Mouse (Mus musculus): Measurements from ENCODE around the gene Vps13d. TPM values are rescaled to one million over a fixed set of nuclear protein-coding genes. Genes with fewer than 3 reads are reported as not detected.

Gene Vps13d
- polyA plus RNA-seq, 1 experiment from 2014 or later = 12.1 TPM

- H3K4me3 ChIP-seq (replicated peaks; ENCODE audit: low read length) = no peak overlapping the region
- H3K9ac ChIP-seq = no peak overlapping the region
- peaks cover 14% of the 10 kb centered on the region for H3K4me1 ChIP-seq (replicated peaks; ENCODE audit: control insufficient read depth, insufficient read depth, low read length)
- H3K27me3 ChIP-seq (ENCODE audit: control insufficient read depth, insufficient read depth, low read length) = no peaks in the 10 kb centered on the region
- no peaks in the 10 kb centered on the region for H3K36me3 ChIP-seq (replicated peaks; ENCODE audit: control insufficient read depth, insufficient read depth)
- 35% methylated on average over 20 of the region's 20 CpGs for WGBS
- H3K9me3 ChIP-seq (ENCODE audit: control insufficient read depth, low read length) = no peaks in the 10 kb centered on the region
- H3K27ac ChIP-seq = peak overlapping the region; percentile 21; the same call in 1 of the 2 replicates
- DNase-seq (ENCODE audit: low spot score) (peak; percentile 66), ATAC-seq (ENCODE audit: low FRiP score) (peak; percentile 60; the same call in 1 of the 2 replicates)
- H3K4me2 ChIP-seq (replicated peaks) = no peak overlapping the region
Observed at GRCm38 (mm10) chr4:144999903-145000382, 194.9 kb downstream of the Vps13d start.

GRCm38 (mm10) chr4:144999572-144999880 is 195.3 kb downstream of the Vps13d start:
- peaks cover 14% of the 10 kb centered on the region for H3K4me1 ChIP-seq (replicated peaks; ENCODE audit: control insufficient read depth, insufficient read depth, low read length)
- no peak overlapping the region for H3K4me2 ChIP-seq (replicated peaks)
- no peak overlapping the region for H3K9ac ChIP-seq
- H3K9me3 ChIP-seq (ENCODE audit: control insufficient read depth, low read length) = no peaks in the 10 kb centered on the region
- DNase-seq (ENCODE audit: low spot score) (no peak), ATAC-seq (ENCODE audit: low FRiP score) (0 out of 2 replicates have a peak, but pooled peaks have one; percentile 14)
- WGBS = 43% methylated on average over 6 of the region's 6 CpGs
- H3K27me3 ChIP-seq (ENCODE audit: control insufficient read depth, insufficient read depth, low read length) = no peaks in the 10 kb centered on the region
- no peak overlapping the region for H3K4me3 ChIP-seq (replicated peaks; ENCODE audit: low read length)
- H3K36me3 ChIP-seq (replicated peaks; ENCODE audit: control insufficient read depth, insufficient read depth) = no peaks in the 10 kb centered on the region
- peak overlapping the region; percentile 21; the same call in 1 of the 2 replicates for H3K27ac ChIP-seq

- Histone ChIP-seq H3K36me3 (replicated peaks; ENCODE audit: control insufficient read depth, insufficient read depth) (no peaks in the 10 kb centered on the region), H3K4me3 (replicated peaks; ENCODE audit: low read length) (no peak overlapping the region), H3K27me3 (ENCODE audit: control insufficient read depth, insufficient read depth, low read length) (no peaks in the 10 kb centered on the region), H3K9ac (no peak overlapping the region), H3K27ac (no peak overlapping the region), H3K4me2 (replicated peaks) (no peak overlapping the region), H3K9me3 (ENCODE audit: control insufficient read depth, low read length) (no peaks in the 10 kb centered on the region), H3K4me1 (replicated peaks; ENCODE audit: control insufficient read depth, insufficient read depth, low read length) (peaks cover 14% of the 10 kb centered on the region)
- WGBS = 88% methylated on average over 2 of the region's 2 CpGs
- DNase-seq (ENCODE audit: low spot score) (no peak), ATAC-seq (ENCODE audit: low FRiP score) (no peak)
Observed at GRCm38 (mm10) chr4:144998808-144999571, 195.8 kb downstream of the Vps13d start.

DNA sequence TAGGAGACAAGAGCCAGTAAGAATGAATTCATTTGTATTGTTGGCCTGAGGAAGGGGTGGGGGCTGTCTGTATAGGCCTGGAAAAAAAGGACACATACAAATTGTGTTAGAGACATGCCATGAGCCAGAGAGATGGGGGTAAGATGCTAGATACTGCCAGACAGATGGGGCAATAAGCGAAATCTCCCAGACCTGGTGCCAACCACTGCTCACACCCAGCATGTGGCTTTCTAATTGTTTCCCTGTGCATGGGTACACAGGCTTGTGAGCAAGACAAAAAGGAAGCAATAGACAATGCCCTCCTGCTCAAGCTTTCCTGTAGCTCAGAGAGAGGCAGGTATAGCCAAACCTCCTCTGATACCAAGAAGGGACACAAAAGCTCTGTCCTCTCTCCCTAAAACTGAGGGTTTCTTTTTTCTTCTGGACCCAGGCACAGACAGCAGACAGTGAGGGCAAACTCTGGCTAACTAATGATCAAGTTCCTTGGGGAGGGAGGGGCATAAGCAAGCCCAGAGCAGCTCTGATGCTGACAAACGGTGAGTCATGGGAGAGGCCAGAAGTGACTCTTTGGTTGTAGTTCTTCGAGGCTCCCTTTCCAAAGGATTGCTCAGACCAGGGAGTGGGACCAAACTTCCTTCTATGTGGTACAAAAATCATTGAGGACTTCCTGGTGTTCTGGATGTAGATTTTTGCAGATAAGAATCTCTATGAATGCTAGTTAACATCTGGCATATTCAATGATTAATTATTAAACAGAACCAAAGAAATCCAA is 196.7 kb downstream of the Vps13d start:
- Histone ChIP-seq H3K9me3 (ENCODE audit: control insufficient read depth, low read length) (no peaks in the 10 kb centered on the region), H3K36me3 (replicated peaks; ENCODE audit: control insufficient read depth, insufficient read depth) (no peaks in the 10 kb centered on the region; the same call in 1 of the 2 replicates), H3K9ac (no peak overlapping the region), H3K27me3 (ENCODE audit: control insufficient read depth, insufficient read depth, low read length) (no peaks in the 10 kb centered on the region), H3K27ac (no peak overlapping the region), H3K4me1 (replicated peaks; ENCODE audit: control insufficient read depth, insufficient read depth, low read length) (peaks cover 14% of the 10 kb centered on the region), H3K4me2 (replicated peaks) (no peak overlapping the region), H3K4me3 (replicated peaks; ENCODE audit: low read length) (no peak overlapping the region)
- DNase-seq (ENCODE audit: low spot score) (no peak), ATAC-seq (ENCODE audit: low FRiP score) (no peak)
- WGBS = 70% methylated on average over 3 of the region's 3 CpGs

DNA sequence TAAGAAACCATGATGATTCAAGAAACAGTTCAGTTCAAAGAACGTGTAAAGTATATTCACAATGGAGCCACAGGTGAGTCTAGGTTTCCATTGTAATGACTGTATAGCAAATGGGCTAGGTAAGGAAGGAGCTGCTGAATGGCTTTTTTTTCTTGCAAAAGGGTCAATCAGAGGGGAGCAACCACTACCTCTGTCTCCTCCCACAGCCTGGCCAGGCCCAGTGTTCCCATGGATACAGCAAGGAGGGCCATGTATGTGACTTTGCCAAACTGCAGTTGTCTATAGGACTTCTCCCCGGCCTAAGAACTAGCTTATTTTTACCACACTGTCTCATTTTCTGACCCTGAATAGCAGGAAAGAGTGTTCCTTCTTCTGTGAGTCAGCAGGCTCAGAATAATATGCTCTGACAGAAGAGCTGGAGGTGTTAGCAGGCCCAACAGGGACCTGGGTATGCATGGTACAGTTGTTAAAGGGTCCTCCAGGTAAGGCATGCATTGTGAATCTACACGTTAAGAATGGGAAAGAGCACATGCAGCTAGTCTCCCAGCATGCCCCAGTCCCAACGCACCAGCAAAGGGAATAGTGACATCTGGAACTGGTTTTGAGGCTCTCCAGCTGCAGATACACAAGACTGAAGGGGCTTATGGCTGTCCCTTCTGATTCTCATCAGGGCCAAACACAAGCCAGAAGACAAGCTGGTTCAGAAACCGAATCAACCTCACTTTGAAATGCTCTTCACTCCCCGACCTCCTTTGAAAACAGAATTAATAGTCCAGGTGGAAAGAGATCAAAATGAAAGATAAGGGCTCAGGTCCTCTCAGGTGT is 197.6 kb downstream of the Vps13d start:
- H3K9me3 ChIP-seq (ENCODE audit: control insufficient read depth, low read length) = no peaks in the 10 kb centered on the region
- H3K4me1 ChIP-seq (replicated peaks; ENCODE audit: control insufficient read depth, insufficient read depth, low read length) = peaks cover 14% of the 10 kb centered on the region
- no peak overlapping the region for H3K4me2 ChIP-seq (replicated peaks)
- H3K27ac ChIP-seq = no peak overlapping the region
- H3K9ac ChIP-seq = no peak overlapping the region
- no peaks in the 10 kb centered on the region for H3K27me3 ChIP-seq (ENCODE audit: control insufficient read depth, insufficient read depth, low read length)
- ATAC-seq (ENCODE audit: low FRiP score) = no peak
- 75% methylated on average over 6 of the region's 6 CpGs for WGBS
- DNase-seq (ENCODE audit: low spot score) = no peak
- no peaks in the 10 kb centered on the region; the same call in 1 of the 2 replicates for H3K36me3 ChIP-seq (replicated peaks; ENCODE audit: control insufficient read depth, insufficient read depth)
- no peak overlapping the region for H3K4me3 ChIP-seq (replicated peaks; ENCODE audit: low read length)

DNA sequence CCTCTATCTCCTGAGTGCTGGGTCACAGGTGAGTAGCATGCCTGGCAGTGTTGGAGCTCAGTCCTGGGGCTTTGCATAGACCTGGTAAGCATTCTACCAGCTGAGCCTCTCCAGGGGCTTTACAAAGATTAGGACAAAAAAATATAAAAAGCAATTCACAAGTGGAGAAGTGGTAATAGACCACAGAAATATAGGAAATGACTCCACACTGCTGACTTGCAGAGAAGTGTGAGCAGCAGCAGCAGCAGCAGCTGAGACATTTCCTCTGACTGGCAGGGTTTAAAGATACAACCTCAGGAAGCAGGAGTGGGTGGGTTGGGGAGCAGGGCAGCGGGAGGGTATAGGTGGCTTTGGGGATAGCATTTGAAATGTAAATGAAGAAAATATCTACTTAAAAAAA is 199.0 kb downstream of the Vps13d start:
- H3K27ac ChIP-seq = no peak overlapping the region
- ATAC-seq (ENCODE audit: low FRiP score) = no peak
- 56% methylated on average over 1 of the region's 1 CpGs for WGBS
- no peaks in the 10 kb centered on the region for H3K27me3 ChIP-seq (ENCODE audit: control insufficient read depth, insufficient read depth, low read length)
- DNase-seq (ENCODE audit: low spot score) = no peak
- H3K4me1 ChIP-seq (replicated peaks; ENCODE audit: control insufficient read depth, insufficient read depth, low read length) = peaks cover 14% of the 10 kb centered on the region
- H3K36me3 ChIP-seq (replicated peaks; ENCODE audit: control insufficient read depth, insufficient read depth) = no peaks in the 10 kb centered on the region; the same call in 1 of the 2 replicates
- H3K4me2 ChIP-seq (replicated peaks) = no peak overlapping the region
- no peak overlapping the region for H3K9ac ChIP-seq
- no peaks in the 10 kb centered on the region for H3K9me3 ChIP-seq (ENCODE audit: control insufficient read depth, low read length)
- no peak overlapping the region for H3K4me3 ChIP-seq (replicated peaks; ENCODE audit: low read length)

DNA sequence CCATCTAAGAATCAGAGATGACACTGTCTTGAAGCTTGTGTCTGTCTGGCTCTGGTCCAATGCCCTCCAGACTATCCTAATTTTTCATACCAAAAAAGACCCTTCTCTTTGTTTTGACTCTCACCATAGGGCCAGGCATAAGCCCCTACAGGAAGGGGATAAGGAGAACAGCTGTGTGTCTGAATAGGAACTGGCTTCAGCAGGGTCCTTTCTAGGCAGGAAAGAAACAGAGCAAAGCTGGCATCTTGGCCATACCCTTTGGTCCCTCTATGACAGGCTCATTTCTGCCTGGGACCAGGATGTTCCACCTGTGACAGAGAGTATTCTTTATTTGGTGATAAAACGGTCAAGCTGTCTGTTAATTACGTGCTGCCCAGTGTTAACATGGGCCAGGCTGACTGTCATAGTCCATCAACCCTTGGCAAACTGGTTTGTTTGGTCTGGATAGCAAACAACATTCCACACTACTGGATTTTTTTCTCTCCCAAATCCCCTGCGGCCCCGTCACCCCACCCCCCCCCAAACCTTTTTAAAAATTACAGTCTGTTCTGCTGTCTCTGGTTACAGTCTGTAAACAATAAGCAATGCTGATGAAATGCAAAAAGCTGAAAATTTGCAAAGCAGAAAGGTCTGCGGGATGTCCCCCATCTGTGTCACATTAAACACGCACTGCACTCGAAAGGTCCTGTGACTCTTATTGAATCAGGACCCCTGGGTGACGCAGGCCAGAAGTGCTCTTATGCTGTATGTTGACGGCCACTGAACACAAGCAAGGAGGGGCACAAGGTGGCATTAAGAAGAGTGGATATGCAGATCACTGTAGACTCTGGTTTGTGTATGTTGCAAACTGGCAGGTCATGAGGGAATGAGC is 201.5 kb downstream of the Vps13d start:
- H3K4me2 ChIP-seq (replicated peaks) = no peak overlapping the region
- H3K27ac ChIP-seq = no peak overlapping the region
- H3K9ac ChIP-seq = no peak overlapping the region
- WGBS = 69% methylated on average over 9 of the region's 9 CpGs
- H3K9me3 ChIP-seq (ENCODE audit: control insufficient read depth, low read length) = no peaks in the 10 kb centered on the region
- DNase-seq (ENCODE audit: low spot score) (no peak), ATAC-seq (ENCODE audit: low FRiP score) (no peak; the same call in 1 of the 2 replicates)
- H3K4me3 ChIP-seq (replicated peaks; ENCODE audit: low read length) = no peak overlapping the region
- H3K4me1 ChIP-seq (replicated peaks; ENCODE audit: control insufficient read depth, insufficient read depth, low read length) = no peaks in the 10 kb centered on the region
- H3K27me3 ChIP-seq (ENCODE audit: control insufficient read depth, insufficient read depth, low read length) = no peaks in the 10 kb centered on the region
- H3K36me3 ChIP-seq (replicated peaks; ENCODE audit: control insufficient read depth, insufficient read depth) = no peaks in the 10 kb centered on the region; the same call in 1 of the 2 replicates

DNA sequence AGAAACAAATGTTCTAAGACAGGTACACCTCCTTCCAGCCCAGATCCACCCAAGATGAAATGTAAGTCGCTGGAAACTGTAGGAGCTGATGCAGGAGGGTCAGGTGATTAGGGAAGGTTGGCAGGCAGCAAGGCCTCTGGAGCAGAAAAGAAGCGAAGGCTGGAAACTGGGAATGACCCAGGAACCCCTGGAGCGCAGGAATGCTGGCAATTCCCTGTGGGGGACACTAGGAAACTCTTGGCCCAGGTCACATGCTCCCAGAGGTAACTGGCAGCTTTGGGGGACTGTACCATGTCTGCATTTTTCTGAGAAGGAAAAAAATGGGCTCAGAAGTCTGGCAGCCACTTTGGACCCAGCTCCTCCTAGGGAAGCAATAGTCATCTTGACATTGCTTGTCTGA is 202.4 kb downstream of the Vps13d start:
- H3K9ac ChIP-seq = no peak overlapping the region
- H3K27ac ChIP-seq = no peak overlapping the region
- no peaks in the 10 kb centered on the region for H3K9me3 ChIP-seq (ENCODE audit: control insufficient read depth, low read length)
- 23% methylated on average over 3 of the region's 3 CpGs for WGBS
- H3K4me1 ChIP-seq (replicated peaks; ENCODE audit: control insufficient read depth, insufficient read depth, low read length) = no peaks in the 10 kb centered on the region
- H3K4me3 ChIP-seq (replicated peaks; ENCODE audit: low read length) = no peak overlapping the region
- H3K4me2 ChIP-seq (replicated peaks) = no peak overlapping the region
- DNase-seq (ENCODE audit: low spot score) (no peak), ATAC-seq (ENCODE audit: low FRiP score) (no peak)
- no peaks in the 10 kb centered on the region for H3K27me3 ChIP-seq (ENCODE audit: control insufficient read depth, insufficient read depth, low read length)
- H3K36me3 ChIP-seq (replicated peaks; ENCODE audit: control insufficient read depth, insufficient read depth) = no peaks in the 10 kb centered on the region; the same call in 1 of the 2 replicates
